Mouse (Mus musculus) spleen, postnatal 14 days (tissue): ENCODE measurements around the gene Dlg2.

ENCODE experiments used
- DNase-seq, 2 experiments: peaks; one replicate each; pipeline ENCODE4 v3.0.0; 2021 to 2022; ENCODE audit warnings: low spot score in 2 of 2

Dlg2 gene

DNA sequence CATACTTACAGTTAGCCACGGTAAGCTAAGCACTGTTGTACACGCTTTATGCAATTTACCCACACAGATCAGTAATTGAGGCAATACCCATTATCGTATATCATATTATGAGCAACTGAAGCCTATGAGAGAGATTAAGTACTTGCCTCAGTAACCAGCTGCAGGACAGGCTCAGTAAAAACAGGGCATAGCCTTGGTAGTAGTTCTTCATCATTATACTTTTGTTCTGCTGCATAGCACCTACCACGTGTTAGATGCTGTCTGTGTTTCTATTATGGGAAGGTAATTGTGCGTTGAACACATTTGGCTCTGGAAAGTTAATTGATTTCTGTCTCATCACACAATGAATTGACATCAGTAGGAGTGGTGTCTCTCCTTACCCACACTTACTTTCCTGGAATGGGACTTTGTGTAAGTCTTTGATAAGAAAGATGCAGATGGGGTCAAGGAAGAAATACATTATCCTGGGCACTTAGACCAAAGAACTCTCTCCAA is 1897.4 kb downstream of the Dlg2 start:
- DNase-seq: no peak

GRCm38 (mm10) chr7:92383913-92384484 is 1907.5 kb downstream of the Dlg2 start:
- no peak for DNase-seq

DNA sequence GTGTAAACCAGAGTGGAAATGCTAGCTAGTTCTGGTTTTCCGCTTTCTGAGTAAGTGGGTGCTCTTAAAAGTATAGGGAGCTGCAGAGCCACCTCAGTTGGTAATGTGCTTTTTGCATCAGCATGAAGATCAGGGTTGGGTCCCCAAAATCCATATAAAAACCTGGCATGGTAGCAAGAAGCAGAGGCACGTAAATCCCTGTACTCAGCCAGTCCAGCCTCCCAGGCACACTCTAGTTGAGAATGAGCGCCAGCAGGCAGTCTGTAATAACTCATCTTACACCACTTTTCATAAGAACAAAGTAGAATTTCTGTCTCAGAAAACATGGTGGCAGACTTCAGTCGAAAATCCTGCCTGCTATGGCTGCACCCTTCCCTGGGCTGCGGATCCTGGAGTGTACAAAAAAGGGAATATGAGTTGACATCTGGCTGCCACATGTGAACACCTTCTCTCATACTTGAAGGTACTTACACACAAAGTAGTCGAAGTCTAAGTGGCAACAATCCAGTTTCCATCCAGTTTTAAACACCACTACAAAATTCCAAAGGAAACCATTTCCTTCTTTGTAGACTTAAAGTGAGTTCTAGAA is 1915.7 kb downstream of the Dlg2 start:
- DNase-seq: no peak

GRCm38 (mm10) chr7:92396783-92397182 is 1920.3 kb downstream of the Dlg2 start:
- no peak for DNase-seq

GRCm38 (mm10) chr7:92398841-92399240 is 1922.4 kb downstream of the Dlg2 start:
- no peak for DNase-seq

- DNase-seq: no peak
Observed at GRCm38 (mm10) chr7:92400551-92400950, 1924.1 kb downstream of the Dlg2 start.

- no peak for DNase-seq
Observed at GRCm38 (mm10) chr7:92401001-92401688, 1924.7 kb downstream of the Dlg2 start.

GRCm38 (mm10) chr7:92408479-92408878 is 1932.0 kb downstream of the Dlg2 start:
- DNase-seq: no peak

DNA sequence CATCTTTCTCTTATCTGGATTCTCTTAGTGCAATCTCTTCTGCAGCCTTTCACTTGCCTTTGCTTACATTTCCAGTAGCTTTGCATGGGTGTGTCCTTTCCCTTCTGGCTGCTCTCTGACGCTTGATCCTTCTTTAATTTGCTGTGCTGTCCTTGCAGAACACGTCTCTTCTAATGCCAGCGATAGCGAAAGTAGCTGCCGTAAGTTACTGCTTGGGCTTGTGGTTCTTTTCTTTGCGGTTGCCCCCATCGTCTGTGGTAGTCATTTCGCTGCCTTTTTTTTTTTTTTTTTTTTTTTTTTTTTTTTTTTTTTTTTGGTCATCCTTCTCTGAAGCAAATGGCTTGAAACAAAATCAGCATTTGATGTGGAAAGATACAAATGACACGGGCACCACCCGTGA is 1944.0 kb downstream of the Dlg2 start:
- no peak for DNase-seq

DNA sequence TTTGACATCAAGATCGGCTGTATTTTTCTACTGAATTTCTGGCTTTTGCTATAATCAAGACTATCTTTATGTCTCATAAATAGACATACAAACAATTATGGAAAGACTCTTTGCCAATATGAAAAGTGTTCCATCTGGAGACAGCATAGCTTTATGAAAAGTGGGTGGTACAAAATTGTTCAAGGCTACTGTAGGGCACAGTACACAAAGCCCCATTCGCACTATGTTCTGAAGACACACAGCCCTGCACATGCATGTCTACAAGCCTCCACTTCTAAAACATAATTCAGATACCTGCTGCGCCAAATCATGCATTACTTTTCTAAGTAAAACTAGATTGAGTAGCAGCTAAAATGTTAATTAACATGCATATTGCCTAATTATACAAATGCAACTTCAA is 1946.5 kb downstream of the Dlg2 start:
- no peak for DNase-seq

DNA sequence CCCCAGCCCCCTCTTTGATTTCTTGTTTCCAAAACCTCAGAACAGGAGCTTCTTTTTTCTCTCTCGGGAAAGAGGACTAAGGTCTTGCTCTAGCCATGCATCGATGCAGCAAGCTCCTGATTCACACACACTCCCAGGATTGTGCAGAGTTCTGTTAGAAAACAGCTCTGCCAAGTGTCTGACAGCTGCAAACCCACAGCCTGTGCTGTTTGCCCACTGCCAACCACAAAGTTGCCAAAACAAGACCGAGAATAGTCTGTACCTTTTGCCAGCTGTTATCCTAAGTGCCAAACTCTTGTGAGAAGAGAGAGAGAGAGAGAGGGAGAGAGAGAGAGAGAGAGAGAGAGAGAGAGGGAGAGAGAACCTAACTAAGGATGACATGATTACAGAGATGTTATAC is 1948.2 kb downstream of the Dlg2 start:
- DNase-seq: no peak

DNA sequence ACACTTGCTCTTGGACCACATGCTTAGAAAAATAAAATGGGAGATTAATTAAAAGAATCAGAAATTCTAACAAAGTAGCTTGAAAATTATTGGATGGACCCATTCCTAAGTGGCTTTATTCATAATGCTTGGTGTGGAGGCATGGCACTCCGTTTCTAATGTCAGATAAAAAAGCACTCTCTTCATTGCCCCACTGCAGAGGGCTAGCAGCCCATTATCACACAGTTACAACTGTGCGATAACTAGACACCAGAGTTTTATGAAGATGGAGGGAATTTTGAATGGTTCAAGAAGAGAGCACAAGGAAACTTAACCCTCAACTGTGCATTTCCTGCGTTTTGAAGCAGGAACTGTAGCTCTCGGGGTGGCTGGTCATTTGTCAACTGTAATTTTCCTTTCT is 1950.8 kb downstream of the Dlg2 start:
- DNase-seq: no peak

DNA sequence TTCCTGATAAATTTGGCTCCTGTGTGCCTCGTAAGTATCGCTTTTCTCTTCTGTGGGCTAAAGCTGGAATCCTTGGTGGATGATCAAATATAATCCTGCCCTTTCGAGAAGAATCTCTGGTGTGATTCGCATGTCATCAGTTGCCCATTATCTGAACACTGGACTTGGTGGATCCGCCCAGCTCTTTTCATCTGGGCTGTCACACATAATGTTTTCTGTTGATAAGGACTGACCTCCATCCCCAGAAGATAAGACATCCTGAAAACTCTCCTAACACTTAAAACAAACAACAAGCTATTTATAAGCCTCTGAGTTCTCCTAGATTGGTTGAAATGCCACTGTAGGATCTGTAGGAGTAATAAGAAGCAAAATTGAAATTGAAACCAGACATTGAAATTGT is 1952.2 kb downstream of the Dlg2 start:
- DNase-seq: no peak

DNA sequence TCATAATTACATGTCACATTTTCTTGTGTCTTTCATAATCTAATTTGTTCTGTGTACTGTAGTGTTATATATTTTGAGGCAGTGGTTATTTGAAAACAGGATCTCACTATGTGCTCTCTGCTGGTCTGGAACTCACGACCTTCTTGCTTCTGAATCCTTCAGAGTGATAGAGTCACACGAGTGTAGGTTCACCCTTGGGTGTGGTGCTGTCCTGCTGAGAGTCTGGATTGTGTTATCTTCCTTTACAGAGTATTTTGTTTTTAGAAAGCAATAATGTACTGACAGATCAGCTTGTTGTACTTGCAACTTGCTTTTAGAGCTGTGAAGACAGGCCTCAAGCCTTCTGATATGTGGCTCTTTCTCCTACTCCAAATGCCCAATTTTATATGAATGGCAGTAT is 1953.8 kb downstream of the Dlg2 start:
- no peak for DNase-seq

DNA sequence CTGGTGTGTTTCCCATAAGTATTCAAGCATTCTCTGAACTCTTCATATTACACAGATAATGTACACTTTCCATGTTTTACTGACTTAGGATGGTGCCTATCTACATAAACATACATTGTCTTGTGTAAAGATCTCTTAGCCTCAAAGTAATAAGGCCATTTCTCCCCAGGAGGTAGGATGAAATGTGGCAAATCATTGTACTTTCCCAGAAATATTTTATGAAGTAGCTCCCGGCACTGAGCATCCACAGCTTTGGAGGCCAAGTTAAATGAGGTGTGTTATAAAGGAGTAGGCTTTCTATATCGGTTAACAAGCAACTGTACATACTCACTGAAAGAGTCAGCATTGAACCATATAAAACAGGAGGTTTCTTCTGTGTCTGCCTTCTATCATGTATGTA is 1960.7 kb downstream of the Dlg2 start:
- DNase-seq: no peak

- DNase-seq: no peak
Observed at GRCm38 (mm10) chr7:92439503-92440487, 1963.3 kb downstream of the Dlg2 start.

- no peak for DNase-seq
Observed at GRCm38 (mm10) chr7:92441611-92442010, 1965.1 kb downstream of the Dlg2 start.

- no peak for DNase-seq
Observed at GRCm38 (mm10) chr7:92442082-92442481, 1965.6 kb downstream of the Dlg2 start.

- no peak for DNase-seq
Observed at GRCm38 (mm10) chr7:92447938-92448337, 1971.5 kb downstream of the Dlg2 start.

- no peak for DNase-seq
Observed at GRCm38 (mm10) chr7:92448782-92449575, 1972.5 kb downstream of the Dlg2 start.

DNA sequence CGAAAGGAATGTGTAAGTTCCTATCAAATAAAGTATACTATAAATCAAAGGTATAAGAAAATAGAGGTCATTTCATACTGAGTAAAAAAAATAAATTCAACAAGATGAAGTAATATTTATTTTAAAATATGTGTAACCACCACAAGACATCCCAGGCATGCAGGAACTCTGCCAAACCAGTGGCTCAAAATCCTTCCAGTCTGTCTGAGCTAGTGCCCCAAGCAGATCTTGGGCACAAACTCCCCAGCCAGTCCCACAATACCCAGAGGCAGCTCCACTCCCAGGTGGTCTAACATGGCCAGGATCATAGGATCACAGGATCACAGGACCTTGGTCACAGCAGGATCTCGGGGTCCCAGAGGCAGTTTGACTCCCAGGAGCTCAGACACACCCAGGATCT is 1977.7 kb downstream of the Dlg2 start:
- DNase-seq: no peak
